Mouse (Mus musculus) right cerebral cortex, adult 18-20 months (tissue): ENCODE results near the gene Zcchc24.
"Not testable (repeated sequence)": the region's sequence is repeated elsewhere in the genome, so short reads cannot be mapped to it uniquely, and the experiment has no call there.

Experiments used
- DNase-seq: peaks from one replicate; pipeline ENCODE4 v3.0.0; 2022; ENCODE audit warnings: mixed read lengths

Zcchc24 gene

DNA sequence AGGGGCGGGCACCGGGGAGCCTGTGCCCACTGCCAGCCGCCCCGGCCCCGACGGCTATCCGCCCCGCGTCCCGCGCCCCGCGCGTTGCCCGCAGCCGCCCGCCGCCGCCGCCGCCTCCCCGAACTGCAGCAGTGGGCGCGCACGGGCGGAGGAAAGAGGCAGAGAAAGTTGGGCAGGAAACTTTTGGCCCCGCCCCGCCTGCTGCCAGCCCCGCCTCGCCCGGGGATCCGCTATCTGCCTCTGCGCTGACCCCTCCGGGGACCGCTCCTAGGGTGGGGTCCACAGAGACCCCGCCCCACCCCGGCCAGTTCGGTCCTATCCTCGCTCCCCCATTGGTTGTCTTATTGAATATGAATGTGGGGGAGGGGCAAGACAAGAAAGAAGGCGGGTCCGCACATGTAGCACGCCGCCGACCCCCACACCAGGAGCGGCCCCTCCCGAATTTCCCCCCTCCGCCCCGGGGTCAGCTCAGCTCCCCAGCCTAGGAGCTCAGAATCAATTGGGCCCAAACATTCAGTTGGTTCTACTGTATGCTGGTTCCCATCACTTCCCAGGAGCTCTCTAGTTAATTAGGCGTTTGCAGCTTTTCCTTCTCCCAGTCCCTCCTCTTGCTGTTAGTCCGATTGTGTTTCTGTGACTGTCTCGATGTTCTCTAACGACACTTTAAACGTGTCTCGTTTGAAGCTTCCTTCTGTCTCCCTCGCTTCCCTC lies at the start of gene Zcchc24:
Gene Zcchc24, minus strand, starts transcription at position 125 of the 711 bp plus-strand sequence.
- DNase-seq = peak; percentile 80

DNA sequence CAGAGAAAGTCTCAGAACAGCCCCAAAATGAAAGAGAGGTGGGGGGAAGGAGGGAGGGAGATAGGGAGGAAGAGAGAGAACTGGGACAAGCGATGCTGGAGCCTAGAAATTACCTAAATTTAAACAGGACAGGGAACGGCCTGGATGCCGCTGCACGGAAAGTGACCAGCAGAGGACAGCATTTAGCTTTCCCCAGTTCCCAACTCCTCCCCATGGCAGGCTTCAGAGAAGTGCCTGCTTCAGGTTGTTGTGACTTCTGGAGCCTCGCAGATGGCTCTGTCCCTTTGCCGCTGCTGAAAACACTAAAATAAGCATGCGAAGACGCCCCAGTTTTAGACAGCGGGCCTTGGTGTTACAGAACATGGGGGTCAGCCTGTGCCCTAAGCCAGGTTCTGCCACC lies 47.6 kb upstream of the Zcchc24 start:
- DNase-seq = peak; percentile 70

DNA sequence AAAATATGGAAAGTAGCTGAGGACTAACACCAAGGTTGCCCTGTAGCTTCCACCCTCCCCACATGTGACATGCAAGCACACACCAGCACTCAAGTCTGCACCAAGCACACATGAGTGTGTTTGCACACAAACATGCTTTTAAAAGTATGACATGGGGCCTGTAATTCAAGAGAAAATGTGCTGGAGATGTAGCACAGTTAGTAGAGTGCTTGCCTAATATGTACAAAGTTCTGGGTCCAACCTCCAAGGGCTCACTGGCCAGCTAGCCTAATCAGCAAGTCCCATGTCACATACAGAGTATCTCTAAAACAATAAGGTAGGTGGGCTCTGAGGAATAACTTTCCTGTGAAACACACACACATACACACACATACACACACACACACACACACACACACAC lies 45.3 kb upstream of the Zcchc24 start:
- no peak for DNase-seq

DNA sequence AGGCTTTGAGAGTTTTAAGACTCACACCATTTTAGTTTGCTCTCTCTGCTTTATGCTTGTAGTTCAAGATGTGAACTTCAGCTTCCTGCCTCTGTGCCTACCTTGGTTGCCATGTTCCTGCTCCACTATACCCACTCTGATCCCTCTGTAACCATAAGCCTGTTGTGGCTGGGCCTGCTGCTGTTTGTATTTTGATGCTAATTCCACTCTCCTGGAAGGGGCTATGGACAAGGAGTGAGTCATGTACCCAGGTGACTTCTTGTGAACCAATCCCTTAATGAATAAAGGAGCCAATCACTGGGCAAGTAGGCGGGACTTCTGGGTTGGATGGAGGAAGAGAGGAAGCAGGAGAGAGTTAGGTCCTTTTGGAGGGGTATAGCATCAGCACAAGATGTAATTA lies 42.2 kb upstream of the Zcchc24 start:
- DNase-seq = not testable (repeated sequence)

DNA sequence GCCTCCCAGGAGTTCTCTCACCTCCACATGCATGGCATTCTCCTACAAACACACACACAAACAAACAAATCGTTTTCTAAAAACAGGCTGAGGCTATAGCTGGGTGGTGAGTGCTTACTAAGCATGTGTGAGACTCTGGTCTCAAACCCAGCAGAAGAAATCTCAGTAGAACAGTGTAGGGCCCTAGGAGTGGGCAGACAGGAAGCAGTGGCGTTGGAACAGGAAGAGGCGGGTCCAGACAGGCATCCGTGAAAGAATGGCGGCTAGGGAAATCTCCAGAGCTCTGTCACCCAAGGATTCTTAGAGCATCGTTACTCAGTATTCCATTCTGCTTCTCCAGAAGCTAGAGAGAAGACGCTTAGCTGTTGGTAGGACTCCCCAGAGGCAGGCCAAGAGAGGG lies 37.7 kb upstream of the Zcchc24 start:
- no peak for DNase-seq

DNA sequence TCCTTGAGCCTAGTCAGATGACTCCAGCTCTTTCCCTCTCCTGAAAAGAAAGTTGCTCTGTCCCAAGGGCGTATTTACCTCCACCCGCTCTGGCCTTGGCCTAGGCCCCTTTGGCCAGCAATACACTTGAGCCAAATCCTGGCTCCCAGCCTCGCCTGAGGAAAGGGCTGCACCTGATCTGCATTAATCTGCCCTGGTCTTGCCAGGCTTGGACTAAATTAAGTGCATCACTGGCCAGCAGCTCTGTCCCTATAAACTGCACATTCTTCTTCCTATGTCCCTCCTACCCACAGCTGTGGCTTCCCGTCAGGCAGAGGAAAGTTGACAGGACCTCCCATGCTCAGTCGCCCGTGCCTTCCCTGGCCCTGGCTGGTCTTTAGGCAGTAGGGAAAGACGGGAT lies 37.0 kb upstream of the Zcchc24 start:
- DNase-seq = peak; percentile 44

DNA sequence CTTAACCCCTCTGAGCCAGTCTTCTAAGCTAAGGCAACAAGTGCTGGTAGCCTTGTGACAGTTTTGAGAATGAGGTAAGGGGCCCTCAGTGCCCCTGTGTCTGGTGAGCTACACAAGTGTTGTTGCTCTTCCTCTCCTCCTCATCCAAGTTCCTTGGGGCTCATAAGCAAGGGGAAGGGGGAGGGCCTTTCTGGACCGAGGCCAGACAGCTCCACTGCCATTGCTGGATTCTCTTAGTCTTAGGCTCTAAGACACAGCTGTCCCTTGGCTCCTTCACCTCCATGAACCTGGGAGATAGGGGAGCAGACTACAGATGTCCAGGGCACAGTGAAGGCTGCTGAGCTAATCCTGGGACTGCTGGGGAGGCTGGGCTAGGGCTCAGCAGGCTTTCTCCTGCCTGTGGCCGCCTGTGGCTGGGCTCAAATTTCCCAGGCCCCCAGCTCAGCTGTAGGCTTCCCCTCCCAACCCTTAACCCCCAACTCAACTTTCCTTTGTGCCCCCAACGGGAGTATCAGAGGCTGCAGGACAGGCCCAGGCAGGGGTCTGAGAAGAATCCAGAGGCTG lies 34.5 kb upstream of the Zcchc24 start:
- DNase-seq = no peak

DNA sequence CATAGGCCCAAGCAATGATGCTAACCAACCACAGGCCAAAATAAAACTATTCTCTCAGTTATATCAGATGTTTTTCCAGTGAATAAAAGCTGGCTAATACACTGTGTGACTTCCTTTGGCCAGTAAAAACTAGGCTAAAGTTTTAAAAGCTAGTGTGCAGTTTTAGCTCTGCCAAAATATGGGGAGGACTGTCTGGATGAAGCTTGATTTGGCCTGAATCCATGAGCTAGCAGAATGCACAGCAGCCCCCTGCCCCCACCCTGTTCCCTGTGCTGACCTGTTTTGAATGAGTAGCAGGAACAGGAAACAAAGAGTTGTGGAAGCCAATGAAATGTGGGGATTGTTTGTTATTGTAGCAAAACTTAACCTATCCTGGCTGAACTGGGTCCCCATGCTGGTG lies 33.7 kb upstream of the Zcchc24 start:
- DNase-seq = no peak

DNA sequence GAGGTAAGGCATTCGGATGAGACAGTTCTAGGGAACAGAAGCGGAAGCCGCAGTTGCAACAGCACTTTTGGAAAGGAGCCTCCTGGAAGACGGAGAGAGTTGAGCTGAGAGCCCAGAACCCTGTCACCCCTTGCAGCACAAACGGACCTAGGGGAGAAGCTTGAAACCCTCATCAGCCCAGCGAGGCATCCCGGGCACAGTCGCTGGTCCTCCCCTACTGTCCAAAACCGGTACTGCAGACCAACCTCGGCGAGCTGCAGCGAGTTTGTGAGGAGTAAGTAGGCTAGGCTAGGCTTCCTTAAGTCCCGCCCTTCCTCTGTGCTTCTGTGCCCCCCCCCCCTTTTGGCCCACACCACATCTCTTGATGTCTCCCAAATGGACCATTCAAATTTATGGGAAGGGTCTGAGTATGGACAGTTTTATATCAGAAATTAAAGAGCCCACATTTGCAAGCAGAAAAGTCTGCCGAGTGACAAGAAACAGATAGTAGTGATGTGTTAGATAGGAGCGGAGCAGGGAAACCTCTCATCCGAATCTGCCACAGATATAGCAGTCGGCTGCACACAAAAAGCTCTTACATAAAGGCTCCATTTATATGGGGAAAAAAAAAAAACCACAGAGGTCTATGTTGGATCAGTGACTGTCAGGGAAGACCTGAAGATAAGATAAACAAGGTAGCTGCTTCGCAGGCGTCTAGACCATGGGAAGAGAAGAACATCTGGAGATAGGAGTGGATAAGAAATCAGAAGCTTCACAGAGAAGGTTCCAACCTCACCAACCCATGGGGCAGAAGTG lies 31.5 kb upstream of the Zcchc24 start:
- peak; percentile 77 for DNase-seq

DNA sequence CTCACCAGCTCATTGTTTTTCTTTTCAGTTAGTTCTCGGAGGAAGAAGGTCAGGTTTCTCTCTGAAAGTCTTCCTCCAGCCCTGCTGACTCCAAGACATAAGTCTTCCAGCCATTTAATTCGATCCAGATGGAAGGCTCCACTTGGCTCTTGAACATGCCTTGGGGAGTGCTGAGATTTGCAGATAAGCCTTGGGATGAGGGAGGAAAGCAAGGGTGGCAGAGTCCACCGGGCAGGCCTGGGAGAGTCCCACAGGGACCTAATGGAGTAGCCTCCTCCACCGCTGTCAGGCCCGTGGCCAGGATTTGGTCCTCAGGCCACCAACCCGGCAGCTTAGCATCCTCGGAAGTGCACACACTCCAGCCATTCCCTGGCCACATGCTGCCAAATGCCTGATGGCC lies 27.8 kb upstream of the Zcchc24 start:
- DNase-seq = no peak

DNA sequence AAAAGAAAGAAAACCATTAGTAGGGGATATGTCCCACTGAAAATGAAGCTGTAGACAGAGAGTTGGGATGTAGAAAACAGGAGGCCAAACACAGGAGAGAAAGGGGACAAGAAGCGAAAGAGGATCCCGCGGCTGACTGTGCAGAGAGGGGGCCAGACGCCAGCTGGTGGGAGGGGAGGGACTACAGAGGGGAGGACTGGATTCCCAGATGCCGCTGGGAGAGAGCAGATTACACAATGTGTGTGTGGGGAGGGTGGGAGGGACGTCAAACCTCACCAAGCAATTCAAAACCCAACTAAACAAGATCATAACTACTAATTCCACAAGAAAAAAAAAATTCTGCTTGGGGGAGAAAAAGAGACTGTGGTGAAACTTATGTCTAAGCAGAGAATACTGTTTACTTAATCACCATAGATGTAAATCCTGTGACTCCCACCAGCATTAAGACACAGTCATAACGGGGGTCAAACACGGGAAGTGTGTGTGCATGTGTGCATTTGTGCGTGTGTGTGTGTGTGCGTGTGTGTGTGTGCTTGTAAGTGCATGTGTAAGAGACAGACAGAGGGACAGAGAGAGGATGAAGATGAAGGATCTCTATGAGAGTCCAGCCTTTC lies 26.8 kb upstream of the Zcchc24 start:
- peak; percentile 51 for DNase-seq

DNA sequence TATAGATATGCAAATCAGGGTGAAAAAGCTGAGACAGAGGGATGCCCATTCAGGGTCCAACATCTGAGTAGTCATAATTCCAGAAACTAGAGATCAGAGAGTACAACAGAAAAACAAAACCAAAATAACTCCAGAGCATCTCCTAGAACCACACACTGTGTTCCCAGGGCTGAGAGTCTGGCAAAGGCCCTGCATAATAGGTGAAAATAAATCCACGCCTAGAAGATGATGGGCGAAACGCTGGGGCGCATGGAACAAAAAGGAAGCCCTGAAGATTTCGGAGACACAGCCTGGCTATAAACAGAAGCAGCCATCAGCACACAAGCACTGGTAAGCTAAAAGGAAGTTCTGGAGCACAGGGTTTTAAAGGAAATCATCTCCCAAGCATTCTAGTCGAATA lies 26.2 kb upstream of the Zcchc24 start:
- DNase-seq = peak; percentile 21

DNA sequence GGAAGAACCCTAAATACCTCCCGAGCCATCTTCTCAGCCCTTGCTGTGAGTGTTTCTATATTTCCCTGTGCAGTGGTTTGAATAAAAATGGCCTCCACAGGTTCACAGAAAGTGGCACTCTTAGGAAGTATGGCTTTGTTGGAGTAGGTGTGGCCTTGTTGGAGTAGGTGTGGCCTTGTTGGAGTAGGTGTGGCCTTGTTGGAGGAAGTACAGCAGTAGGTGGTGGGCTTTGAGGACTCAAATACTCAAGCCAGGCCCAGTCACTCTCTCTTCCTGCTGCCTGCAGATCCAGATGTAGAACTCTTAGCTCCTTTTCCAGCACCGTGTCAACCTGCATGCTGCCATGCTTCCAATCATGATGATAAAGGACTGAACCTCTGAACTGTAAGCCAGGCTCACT lies 25.5 kb upstream of the Zcchc24 start:
- no peak for DNase-seq

DNA sequence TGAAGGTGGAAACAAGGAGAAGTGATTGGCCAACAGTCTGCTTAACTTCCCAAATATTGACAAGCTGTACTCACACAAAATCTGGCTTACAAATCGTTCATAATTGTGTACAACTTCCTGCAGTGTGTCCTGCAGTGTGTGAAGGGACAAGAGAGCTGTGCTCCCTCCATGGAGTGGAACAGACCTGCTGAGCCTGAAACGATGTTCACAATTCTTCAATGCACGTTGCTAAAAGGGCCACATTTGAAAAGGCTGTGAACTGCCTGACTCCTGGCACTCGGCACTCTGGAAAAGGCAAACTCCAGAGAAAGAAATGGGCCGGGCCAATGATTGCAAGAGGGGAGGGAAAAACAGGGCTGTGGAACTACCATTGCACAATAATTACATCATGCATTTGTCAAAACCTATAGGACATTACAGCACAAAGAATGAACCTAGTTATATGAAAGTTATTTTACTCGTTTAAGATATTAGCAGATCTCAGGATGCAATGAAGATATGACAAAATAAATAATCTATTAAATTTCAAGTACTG lies 22.0 kb upstream of the Zcchc24 start:
- DNase-seq = no peak

DNA sequence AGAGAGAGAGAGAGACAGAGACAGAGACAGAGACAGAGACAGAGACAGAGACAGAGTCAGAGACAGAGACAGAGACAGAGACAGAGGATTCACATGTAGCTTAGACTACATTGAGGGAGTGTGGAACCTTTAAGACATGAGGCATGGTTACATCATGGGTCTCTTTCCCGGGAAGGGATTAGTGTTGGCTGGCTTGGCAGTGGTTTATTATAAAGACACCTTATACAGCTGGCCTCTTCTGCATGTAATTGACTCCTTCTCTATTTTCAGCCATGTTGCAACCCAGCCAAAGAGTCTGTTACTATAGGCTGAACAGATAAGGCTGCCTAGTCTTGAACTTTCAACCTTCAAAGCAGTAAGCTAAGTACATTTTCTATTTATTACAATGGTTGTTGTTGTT lies 21.1 kb upstream of the Zcchc24 start:
- DNase-seq = no peak

DNA sequence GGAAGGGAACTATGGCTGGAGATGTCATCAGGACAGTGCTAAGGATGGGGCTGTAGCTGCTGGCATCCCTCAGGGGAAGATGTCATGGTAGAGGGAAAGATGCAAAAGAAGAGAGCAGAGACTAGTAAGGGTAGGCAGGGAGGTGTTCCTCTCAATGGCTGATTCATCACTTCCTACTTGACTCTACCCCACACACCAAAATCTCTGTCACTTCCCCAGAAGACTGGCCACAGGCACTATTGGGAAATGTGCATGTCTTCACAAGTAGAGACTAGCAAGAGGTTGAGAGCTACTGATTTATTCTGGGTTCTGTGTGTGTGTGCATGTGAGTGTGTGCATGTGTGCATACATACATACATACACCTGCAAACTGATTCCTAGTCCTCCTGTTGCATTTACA lies 20.4 kb upstream of the Zcchc24 start:
- DNase-seq = no peak

DNA sequence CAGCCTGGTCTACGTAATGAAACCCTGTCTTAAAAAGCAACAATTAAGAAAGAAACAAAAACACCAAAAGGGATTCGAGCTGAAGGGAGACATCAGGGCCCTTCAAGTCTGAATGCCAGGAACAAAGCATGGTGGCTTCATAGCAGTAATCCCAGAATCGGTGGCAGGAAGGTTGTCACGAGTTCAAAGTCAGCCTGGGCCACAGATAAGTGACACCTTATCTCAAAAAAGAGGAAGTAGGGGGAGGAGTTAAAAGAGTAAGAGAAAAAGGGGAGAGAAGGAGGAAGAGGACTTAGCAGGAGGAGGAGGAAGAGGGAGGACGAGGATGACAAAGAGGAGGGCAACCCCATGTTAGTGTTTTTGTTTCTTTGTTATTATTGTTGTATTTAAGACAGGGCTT lies 19.4 kb upstream of the Zcchc24 start:
- no peak for DNase-seq

DNA sequence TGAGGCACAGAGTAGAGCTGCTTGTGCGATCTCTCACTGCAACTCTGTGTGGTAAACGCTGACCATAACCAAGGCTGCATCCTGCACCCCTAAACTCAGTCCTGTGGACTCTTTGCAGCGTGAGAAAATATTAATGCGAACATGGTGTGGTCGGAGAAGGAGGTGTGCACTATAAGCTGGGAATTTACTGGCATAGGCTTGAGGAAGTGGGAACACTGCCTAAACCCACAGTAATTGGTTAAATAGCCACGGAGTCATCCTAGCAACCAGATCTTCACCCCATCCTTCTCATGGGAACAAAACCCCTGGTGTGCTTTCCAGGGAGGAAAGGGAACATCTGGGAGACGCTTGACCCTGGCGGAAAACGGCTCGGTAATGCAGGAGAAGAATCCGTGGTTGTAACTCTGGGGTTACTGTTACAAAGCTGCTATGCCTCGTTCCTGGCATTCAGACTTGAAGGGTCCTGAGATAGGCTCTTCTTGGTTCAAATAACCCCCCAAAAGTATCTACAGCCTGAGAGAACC lies 18.6 kb upstream of the Zcchc24 start:
- DNase-seq = no peak

DNA sequence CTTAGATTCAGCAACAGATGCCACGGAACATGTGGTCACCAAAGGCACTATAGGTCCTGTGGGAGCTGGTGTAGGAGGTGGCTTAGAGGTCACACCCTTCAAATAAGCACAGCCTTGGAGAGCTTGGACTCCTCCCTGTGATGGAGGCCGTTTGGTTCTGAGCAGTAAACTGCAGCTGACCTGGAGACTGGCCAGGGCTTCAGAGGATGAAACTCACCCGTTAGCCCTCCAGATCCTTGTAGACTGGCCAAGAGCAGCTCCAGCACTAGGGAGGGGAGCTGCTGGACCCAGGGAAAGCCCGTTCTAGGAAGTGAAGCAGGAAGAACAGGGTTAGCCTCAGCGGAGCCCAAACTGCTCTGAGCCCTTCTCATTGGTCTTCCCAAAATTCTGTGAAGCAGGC lies 18.1 kb upstream of the Zcchc24 start:
- DNase-seq = no peak

DNA sequence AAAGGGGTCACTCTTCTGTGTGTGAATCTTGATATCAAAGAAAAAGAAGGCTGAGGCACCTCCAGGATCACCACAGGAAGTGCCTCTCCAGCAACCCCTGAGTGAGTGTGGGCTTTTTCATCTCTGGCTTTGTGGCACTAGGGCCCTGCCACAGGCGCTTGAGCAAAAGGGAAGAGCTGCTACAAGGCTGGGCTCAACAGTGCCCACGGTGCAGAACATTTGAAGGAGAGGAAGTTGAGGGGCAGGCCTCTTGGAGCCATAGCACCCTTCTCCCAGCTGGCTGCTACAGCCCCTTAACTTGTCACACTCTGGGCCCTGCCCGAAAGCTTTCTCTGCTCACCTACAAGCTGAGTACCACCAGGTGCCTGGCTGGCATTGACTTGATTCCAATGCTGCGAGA lies 16.4 kb upstream of the Zcchc24 start:
- DNase-seq = no peak

DNA sequence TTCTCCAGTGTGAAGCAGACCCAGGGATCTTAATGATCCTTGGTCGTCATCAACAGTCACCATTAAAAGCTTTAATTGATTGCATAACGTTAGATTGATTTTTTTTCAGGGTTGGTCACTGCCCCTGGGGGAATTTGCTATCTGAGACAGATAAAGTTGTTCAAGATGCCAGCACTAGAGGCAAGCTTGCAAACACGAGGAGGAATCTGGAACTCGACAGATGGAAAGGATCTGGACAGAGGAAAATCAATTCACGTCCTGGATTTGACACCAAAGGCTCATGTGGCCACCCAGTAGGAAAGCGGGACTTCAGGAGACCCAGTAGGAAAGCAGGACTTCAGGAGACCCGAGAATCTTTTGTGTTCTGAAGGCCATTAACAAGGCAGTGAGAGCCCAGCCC lies 14.4 kb upstream of the Zcchc24 start:
- no peak for DNase-seq

DNA sequence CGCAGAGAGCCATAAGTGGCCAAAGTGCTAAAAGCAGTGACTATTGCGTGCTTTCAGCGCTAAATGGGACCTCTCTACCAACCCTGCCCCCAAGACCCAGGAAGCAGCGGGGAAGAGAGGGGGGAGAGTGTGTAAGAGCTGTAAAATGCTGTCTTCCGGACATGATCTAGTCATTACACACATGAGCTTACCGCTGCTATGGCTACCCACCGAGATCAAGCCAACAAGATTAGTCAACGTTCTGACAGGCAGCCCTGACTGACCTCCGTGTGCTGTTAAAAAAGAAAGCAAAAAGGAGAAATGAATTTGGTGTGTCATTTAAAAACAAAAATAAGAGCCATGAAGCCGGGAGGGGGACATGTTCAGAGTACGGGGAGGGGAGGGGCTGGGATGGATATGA lies 11.8 kb upstream of the Zcchc24 start:
- DNase-seq = no peak

DNA sequence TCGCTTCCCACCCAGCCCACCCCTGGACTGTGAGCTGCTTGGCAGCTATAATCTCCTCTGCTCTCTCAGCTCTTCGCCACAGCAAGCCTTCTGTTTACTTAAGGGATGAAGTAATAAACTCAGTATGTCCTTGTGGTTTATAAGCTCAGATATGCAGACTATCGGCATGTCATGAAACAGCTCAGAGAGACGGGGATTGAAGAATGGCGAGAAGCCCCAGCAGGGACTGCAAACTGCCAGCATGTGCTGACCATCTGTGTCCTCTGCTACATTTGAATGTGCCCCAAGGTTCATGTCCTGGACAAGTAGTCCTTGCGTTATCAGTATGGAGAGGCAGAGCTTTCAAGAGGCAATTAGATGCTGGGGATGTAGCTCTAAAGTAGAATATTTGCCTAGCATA lies 7.5 kb upstream of the Zcchc24 start:
- no peak for DNase-seq
